Mouse (Mus musculus): ENCODE data around the gene Bmpr1a. TPM values are rescaled to one million over a fixed set of nuclear protein-coding genes. Genes with fewer than 3 reads are reported as not detected.
A peak's percentile ranks its signal among the peaks of the same experiment; 100 is the strongest.

Gene Bmpr1a
- total RNA-seq, 2 experiments from 2014 or later = 31.0 to 35.9 TPM

- Histone ChIP-seq H3K27ac (no peak overlapping the region), H3K4me3 (no peak overlapping the region)
- no peak for TF ChIP-seq CTCF (IDR thresholded peaks at IDR 0.05)
- DNase-seq (ENCODE audit: extremely low spot score in 1 of 2, low spot score in 2 of 2) = no peak
- intact Hi-C loops (cut with DNase I) = no loop called here
These were observed 99.7 kb downstream of the Bmpr1a start for GRCm38 (mm10) chr14:34403424-34403823.

GRCm38 (mm10) chr14:34402871-34403270, 100.3 kb downstream of the Bmpr1a start:
- DNase-seq (ENCODE audit: extremely low spot score in 1 of 2, low spot score in 2 of 2) = no peak
- TF ChIP-seq CTCF (IDR thresholded peaks at IDR 0.05) = no peak
- H3K4me3 ChIP-seq = no peak overlapping the region
- no peak overlapping the region for H3K27ac ChIP-seq
- intact Hi-C loops (cut with DNase I) = no loop called here

- peak; percentile 92 for TF ChIP-seq CTCF (IDR thresholded peaks at IDR 0.05)
- H3K4me3 ChIP-seq = no peak overlapping the region
- intact Hi-C loops (cut with DNase I) = loop anchor here (1.0 to 2.0 kb wide), 2 partner anchors 29 to 320 kb away; no protein-coding TSS in a partner anchor
- H3K27ac ChIP-seq = no peak overlapping the region
- DNase-seq (ENCODE audit: extremely low spot score in 1 of 2, low spot score in 2 of 2) = peak; percentile 60 to 69
These were observed 102.0 kb downstream of the Bmpr1a start for GRCm38 (mm10) chr14:34401135-34401534.

- TF ChIP-seq CTCF (IDR thresholded peaks at IDR 0.05) = no peak
- intact Hi-C loops (cut with DNase I) = loop anchor here (2.0 kb wide), 1 partner anchor 319 kb away; no protein-coding TSS in a partner anchor
- DNase-seq (ENCODE audit: extremely low spot score in 1 of 2, low spot score in 2 of 2) = no peak
- Histone ChIP-seq H3K4me3 (no peak overlapping the region), H3K27ac (no peak overlapping the region)
These were observed 103.1 kb downstream of the Bmpr1a start for GRCm38 (mm10) chr14:34400021-34400420.

GRCm38 (mm10) chr14:34399301-34399700, 103.8 kb downstream of the Bmpr1a start:
- no peak for TF ChIP-seq CTCF (IDR thresholded peaks at IDR 0.05)
- Histone ChIP-seq H3K4me3 (no peak overlapping the region), H3K27ac (no peak overlapping the region)
- no peak for DNase-seq (ENCODE audit: extremely low spot score in 1 of 2, low spot score in 2 of 2)
- intact Hi-C loops (cut with DNase I) = no loop called here

GRCm38 (mm10) chr14:34398901-34399300, 104.2 kb downstream of the Bmpr1a start:
- intact Hi-C loops (cut with DNase I) = no loop called here
- H3K27ac ChIP-seq = no peak overlapping the region
- no peak overlapping the region for H3K4me3 ChIP-seq
- TF ChIP-seq CTCF (IDR thresholded peaks at IDR 0.05) = no peak
- no peak for DNase-seq (ENCODE audit: extremely low spot score in 1 of 2, low spot score in 2 of 2)

GRCm38 (mm10) chr14:34397871-34398270, 105.3 kb downstream of the Bmpr1a start:
- no peak for TF ChIP-seq CTCF (IDR thresholded peaks at IDR 0.05)
- H3K27ac ChIP-seq = no peak overlapping the region
- DNase-seq (ENCODE audit: extremely low spot score in 1 of 2, low spot score in 2 of 2) = no peak
- intact Hi-C loops (cut with DNase I) = no loop called here
- no peak overlapping the region for H3K4me3 ChIP-seq

GRCm38 (mm10) chr14:34393295-34393694, 109.8 kb downstream of the Bmpr1a start:
- no peak overlapping the region for H3K27ac ChIP-seq
- H3K4me3 ChIP-seq = no peak overlapping the region
- DNase-seq (ENCODE audit: extremely low spot score in 1 of 2, low spot score in 2 of 2) = no peak
- intact Hi-C loops (cut with DNase I) = no loop called here
- no peak for TF ChIP-seq CTCF (IDR thresholded peaks at IDR 0.05)

- no peak for DNase-seq (ENCODE audit: extremely low spot score in 1 of 2, low spot score in 2 of 2)
- Histone ChIP-seq H3K27ac (no peak overlapping the region), H3K4me3 (no peak overlapping the region)
- intact Hi-C loops (cut with DNase I) = no loop called here
- no peak for TF ChIP-seq CTCF (IDR thresholded peaks at IDR 0.05)
These were observed 120.0 kb downstream of the Bmpr1a start for GRCm38 (mm10) chr14:34382921-34383704.

GRCm38 (mm10) chr14:34378560-34379331, 124.4 kb downstream of the Bmpr1a start:
- DNase-seq (ENCODE audit: extremely low spot score in 1 of 2, low spot score in 2 of 2) = no peak
- intact Hi-C loops (cut with DNase I) = loop anchor here (2.0 kb wide), 1 partner anchor 16 kb away; no protein-coding TSS in a partner anchor
- Histone ChIP-seq H3K27ac (no peak overlapping the region), H3K4me3 (no peak overlapping the region)
- no peak for TF ChIP-seq CTCF (IDR thresholded peaks at IDR 0.05)

GRCm38 (mm10) chr14:34377121-34377520, 126.0 kb downstream of the Bmpr1a start:
- TF ChIP-seq CTCF (IDR thresholded peaks at IDR 0.05) = no peak
- H3K27ac ChIP-seq = no peak overlapping the region
- DNase-seq (ENCODE audit: extremely low spot score in 1 of 2, low spot score in 2 of 2) = no peak
- intact Hi-C loops (cut with DNase I) = no loop called here
- no peak overlapping the region for H3K4me3 ChIP-seq

GRCm38 (mm10) chr14:34375941-34376340, 127.2 kb downstream of the Bmpr1a start:
- intact Hi-C loops (cut with DNase I) = no loop called here
- TF ChIP-seq CTCF (IDR thresholded peaks at IDR 0.05) = no peak
- DNase-seq (ENCODE audit: extremely low spot score in 1 of 2, low spot score in 2 of 2) = no peak
- Histone ChIP-seq H3K4me3 (no peak overlapping the region), H3K27ac (no peak overlapping the region)
